Mouse (Mus musculus) forebrain, embryonic 15.5 days (tissue): Measurements from ENCODE around the gene Sos2. TPM values are rescaled to one million over a fixed set of nuclear protein-coding genes. Genes with fewer than 3 reads are reported as not detected.
"Not testable (repeated sequence)": the region's sequence is repeated elsewhere in the genome, so short reads cannot be mapped to it uniquely, and the experiment has no call there.

Source experiments
- ATAC-seq: fragments of 200-750 bp; cut with Nextera tagmentation; replicated peaks from 2 replicates; pipeline ENCODE4 v1.8.0; 2017; ENCODE audit warnings: mild to moderate bottlenecking, moderate TSS enrichment, moderate library complexity
- H3K27ac ChIP-seq: fragments of 300-500 bp; sonication (generic); replicated peaks from 2 replicates; pipeline ENCODE4 v1.5.1; 2015; ENCODE audit warnings: mild to moderate bottlenecking, inconsistent platforms
- H3K27me3 ChIP-seq: fragments of 300-500 bp; sonication (generic); 2 replicates; pipeline ENCODE4 v1.6.1; 2015; ENCODE audit warnings: inconsistent platforms
- H3K36me3 ChIP-seq: fragments of 300-500 bp; sonication (generic); 2 replicates; pipeline ENCODE4 v1.6.1; 2015; ENCODE audit warnings: mild to moderate bottlenecking, inconsistent platforms
- H3K4me1 ChIP-seq: fragments of 300-500 bp; sonication (generic); 2 replicates; pipeline ENCODE4 v1.6.1; 2015; ENCODE audit warnings: inconsistent platforms
- H3K4me2 ChIP-seq: fragments of 300-500 bp; sonication (generic); replicated peaks from 2 replicates; pipeline ENCODE4 v1.6.1; 2015; ENCODE audit warnings: mild to moderate bottlenecking, inconsistent platforms
- H3K4me3 ChIP-seq: fragments of 300-500 bp; sonication (generic); 2 replicates; pipeline ENCODE4 v1.5.1; 2015; ENCODE audit warnings: mild to moderate bottlenecking, inconsistent platforms
- H3K9ac ChIP-seq: fragments of 300-500 bp; sonication (generic); replicated peaks from 2 replicates; pipeline ENCODE4 v1.6.1; 2015; ENCODE audit warnings: mild to moderate bottlenecking, inconsistent platforms
- H3K9me3 ChIP-seq: fragments of 300-500 bp; sonication (generic); 2 replicates; pipeline ENCODE4 v1.6.1; 2016; ENCODE audit warnings: inconsistent platforms
- WGBS: fragments of 180-500 bp; shearing (Covaris S2); methylation state at CpG from one replicate; pipeline ENCODE4 v1.1.7; 2015; ENCODE audit warnings: mixed read lengths; 5-methylcytosine and 5-hydroxymethylcytosine counted together
- polyA plus RNA-seq: library from polyadenylated mRNA; unstranded; fragments of >200 nt; fragmentation: Nextera tagmentation; extraction: Ambion mirVana; gene quantifications from 2 replicates; pipeline ENCODE4 v1.2.1, GENCODE M21; 2015

Sos2 gene
- polyA plus RNA-seq, 1 experiment from 2014 or later, result 10.3 TPM

- WGBS, result 96% methylated on average over 5 of the region's 5 CpGs
- Histone ChIP-seq H3K4me1 (no peaks in the 10 kb centered on the region), H3K4me3 (no peak overlapping the region), H3K27ac (no peak overlapping the region), H3K9ac (no peak overlapping the region), H3K36me3 (no peaks in the 10 kb centered on the region), H3K4me2 (no peak overlapping the region), H3K9me3 (no peaks in the 10 kb centered on the region), H3K27me3 (no peaks in the 10 kb centered on the region)
- ATAC-seq, result no peak
Observed at GRCm38 (mm10) chr12:69666721-69667120, 14.9 kb downstream of the Sos2 start.

GRCm38 (mm10) chr12:69661658-69662057 lies 20.0 kb downstream of the Sos2 start:
- 95% methylated on average over 5 of the region's 5 CpGs for WGBS

GRCm38 (mm10) chr12:69653973-69654372 lies 27.7 kb downstream of the Sos2 start:
- H3K9me3 ChIP-seq, H3K27me3 ChIP-seq, H3K9ac ChIP-seq, H3K4me3 ChIP-seq, H3K4me1 ChIP-seq, H3K4me2 ChIP-seq, H3K27ac ChIP-seq: not testable (repeated sequence)
- peak; percentile 85 for ATAC-seq
- peaks cover 19% of the 10 kb centered on the region for H3K36me3 ChIP-seq

More at GRCm38 (mm10) chr12:69661658-69662057, 20.0 kb downstream of the Sos2 start:
- no peaks in the 10 kb centered on the region for H3K27me3 ChIP-seq
- H3K4me1 ChIP-seq, result no peaks in the 10 kb centered on the region
- no peaks in the 10 kb centered on the region for H3K9me3 ChIP-seq
- H3K36me3 ChIP-seq, result no peaks in the 10 kb centered on the region
- no peak for ATAC-seq
- H3K4me2 ChIP-seq, result no peak overlapping the region
- H3K27ac ChIP-seq, result no peak overlapping the region
- H3K9ac ChIP-seq, result no peak overlapping the region
- no peak overlapping the region for H3K4me3 ChIP-seq

- H3K9me3 ChIP-seq, result no peaks in the 10 kb centered on the region
- no peaks in the 10 kb centered on the region for H3K27me3 ChIP-seq
- H3K27ac ChIP-seq, result no peak overlapping the region
- no peak overlapping the region for H3K4me3 ChIP-seq
- peaks cover 28% of the 10 kb centered on the region for H3K36me3 ChIP-seq
- ATAC-seq, result no peak
- H3K4me1 ChIP-seq, result peaks cover 5% of the 10 kb centered on the region
- H3K4me2 ChIP-seq, result no peak overlapping the region
- 89% methylated on average over 8 of the region's 8 CpGs for WGBS
- H3K9ac ChIP-seq, result no peak overlapping the region
Observed at GRCm38 (mm10) chr12:69649511-69649910, 32.1 kb downstream of the Sos2 start.

- Histone ChIP-seq H3K9me3 (no peaks in the 10 kb centered on the region), H3K4me1 (peaks cover 5% of the 10 kb centered on the region), H3K9ac (no peak overlapping the region), H3K27ac (no peak overlapping the region), H3K4me3 (no peak overlapping the region), H3K36me3 (peaks cover 13% of the 10 kb centered on the region), H3K27me3 (no peaks in the 10 kb centered on the region), H3K4me2 (no peak overlapping the region)
- WGBS, result 93% methylated on average over 8 of the region's 8 CpGs
- no peak for ATAC-seq
Observed at GRCm38 (mm10) chr12:69645821-69646616, 35.6 kb downstream of the Sos2 start.

GRCm38 (mm10) chr12:69644877-69645276 lies 36.8 kb downstream of the Sos2 start:
- WGBS, result 24% methylated on average over 3 of the region's 3 CpGs
- Histone ChIP-seq H3K36me3 (peaks cover 18% of the 10 kb centered on the region), H3K4me1 (peaks cover 5% of the 10 kb centered on the region), H3K4me2 (no peak overlapping the region), H3K9me3 (no peaks in the 10 kb centered on the region), H3K27me3 (no peaks in the 10 kb centered on the region), H3K27ac (no peak overlapping the region), H3K9ac (no peak overlapping the region), H3K4me3 (no peak overlapping the region)
- ATAC-seq, result no peak

GRCm38 (mm10) chr12:69642877-69643276 lies 38.8 kb downstream of the Sos2 start:
- Histone ChIP-seq H3K27ac (no peak overlapping the region), H3K4me2 (no peak overlapping the region), H3K27me3 (no peaks in the 10 kb centered on the region), H3K4me3 (no peak overlapping the region), H3K4me1 (peaks cover 5% of the 10 kb centered on the region), H3K9ac (no peak overlapping the region), H3K9me3 (no peaks in the 10 kb centered on the region), H3K36me3 (peaks cover 21% of the 10 kb centered on the region)
- no peak for ATAC-seq
- 90% methylated on average over 5 of the region's 5 CpGs for WGBS

GRCm38 (mm10) chr12:69634761-69635160 lies 46.9 kb downstream of the Sos2 start:
- H3K27me3 ChIP-seq, result no peaks in the 10 kb centered on the region
- no peaks in the 10 kb centered on the region for H3K4me1 ChIP-seq
- WGBS, result 87% methylated on average over 3 of the region's 3 CpGs
- H3K4me2 ChIP-seq, result no peak overlapping the region
- H3K36me3 ChIP-seq, result peaks cover 14% of the 10 kb centered on the region
- no peak overlapping the region for H3K27ac ChIP-seq
- no peak overlapping the region for H3K4me3 ChIP-seq
- no peak overlapping the region for H3K9ac ChIP-seq
- ATAC-seq, result no peak
- no peaks in the 10 kb centered on the region for H3K9me3 ChIP-seq

GRCm38 (mm10) chr12:69618590-69618989 lies 63.1 kb downstream of the Sos2 start:
- H3K36me3 ChIP-seq, result peaks cover 26% of the 10 kb centered on the region
- not testable (repeated sequence) for H3K9me3 ChIP-seq, H3K27me3 ChIP-seq, H3K4me2 ChIP-seq, H3K4me3 ChIP-seq, H3K4me1 ChIP-seq, ATAC-seq, H3K9ac ChIP-seq, H3K27ac ChIP-seq
- 95% methylated on average over 5 of the region's 5 CpGs for WGBS

GRCm38 (mm10) chr12:69604367-69604766 lies 77.3 kb downstream of the Sos2 start:
- no peak for ATAC-seq
- Histone ChIP-seq H3K9me3 (no peaks in the 10 kb centered on the region), H3K27me3 (no peaks in the 10 kb centered on the region), H3K9ac (no peak overlapping the region), H3K4me1 (no peaks in the 10 kb centered on the region), H3K36me3 (peaks cover 24% of the 10 kb centered on the region), H3K27ac (no peak overlapping the region), H3K4me3 (no peak overlapping the region), H3K4me2 (no peak overlapping the region)
- WGBS, result 95% methylated on average over 2 of the region's 2 CpGs

- H3K4me1 ChIP-seq, result no peaks in the 10 kb centered on the region
- H3K4me2 ChIP-seq, result no peak overlapping the region
- H3K9ac ChIP-seq, result no peak overlapping the region
- no peaks in the 10 kb centered on the region for H3K9me3 ChIP-seq
- H3K4me3 ChIP-seq, result no peak overlapping the region
- no peaks in the 10 kb centered on the region for H3K27me3 ChIP-seq
- WGBS, result 80% methylated on average over 4 of the region's 4 CpGs
- no peak overlapping the region for H3K27ac ChIP-seq
- peaks cover 14% of the 10 kb centered on the region; the same call in 1 of the 2 replicates for H3K36me3 ChIP-seq
- ATAC-seq, result no peak
Observed at GRCm38 (mm10) chr12:69597446-69597845, 84.2 kb downstream of the Sos2 start.

GRCm38 (mm10) chr12:69593130-69593529 lies 88.5 kb downstream of the Sos2 start:
- Histone ChIP-seq H3K9me3 (no peaks in the 10 kb centered on the region), H3K27me3 (no peaks in the 10 kb centered on the region), H3K36me3 (peaks cover 25% of the 10 kb centered on the region; the same call in 1 of the 2 replicates), H3K9ac (no peak overlapping the region), H3K4me3 (no peak overlapping the region), H3K4me2 (no peak overlapping the region), H3K27ac (no peak overlapping the region), H3K4me1 (no peaks in the 10 kb centered on the region)
- ATAC-seq, result no peak
- 88% methylated on average over 5 of the region's 5 CpGs for WGBS

- peaks cover 21% of the 10 kb centered on the region for H3K4me1 ChIP-seq
- H3K27ac ChIP-seq, result peak overlapping the region; percentile 73
- no peaks in the 10 kb centered on the region for H3K27me3 ChIP-seq
- H3K9ac ChIP-seq, result peak overlapping the region; percentile 71
- 36% methylated on average over 5 of the region's 5 CpGs for WGBS
- ATAC-seq, result peak; percentile 38
- no peaks in the 10 kb centered on the region for H3K9me3 ChIP-seq
- H3K4me2 ChIP-seq, result peak overlapping the region; percentile 60
- H3K4me3 ChIP-seq, result peak overlapping the region; percentile 77
- peaks cover 26% of the 10 kb centered on the region for H3K36me3 ChIP-seq
Observed at GRCm38 (mm10) chr12:69583270-69583629, 98.4 kb downstream of the Sos2 start.
